Mouse (Mus musculus) C2C12 (cell line): ENCODE measurements around the gene Snx27.

Source experiments
- CTCF ChIP-seq: IDR thresholded peaks from one replicate; pipeline ENCODE4 v1.5.1; 2011; ENCODE audit not compliant: control insufficient read depth, insufficient read depth, insufficient read length
- MAX ChIP-seq: IDR thresholded peaks from one replicate; pipeline ENCODE4 v1.6.1; 2011; ENCODE audit warnings: mild to moderate bottlenecking, control low read depth
- MYOD1 ChIP-seq: IDR thresholded peaks from one replicate; pipeline ENCODE4 v1.6.1; 2011; ENCODE audit warnings: low read depth; ENCODE audit not compliant: control insufficient read depth, insufficient read length

GRCm38 (mm10) chr3:94609621-94610020 is 27.1 kb upstream of the Snx27 start:
- no peak for TF ChIP-seq MYOD1
- no peak for TF ChIP-seq CTCF
- TF ChIP-seq MAX = no peak
